Mouse (Mus musculus): ENCODE data around the gene Tmem117. TPM values are rescaled to one million over a fixed set of nuclear protein-coding genes. Genes with fewer than 3 reads are reported as not detected.

The Tmem117 gene
- polyA plus RNA-seq, 1 experiment, result 0.54 TPM

DNA sequence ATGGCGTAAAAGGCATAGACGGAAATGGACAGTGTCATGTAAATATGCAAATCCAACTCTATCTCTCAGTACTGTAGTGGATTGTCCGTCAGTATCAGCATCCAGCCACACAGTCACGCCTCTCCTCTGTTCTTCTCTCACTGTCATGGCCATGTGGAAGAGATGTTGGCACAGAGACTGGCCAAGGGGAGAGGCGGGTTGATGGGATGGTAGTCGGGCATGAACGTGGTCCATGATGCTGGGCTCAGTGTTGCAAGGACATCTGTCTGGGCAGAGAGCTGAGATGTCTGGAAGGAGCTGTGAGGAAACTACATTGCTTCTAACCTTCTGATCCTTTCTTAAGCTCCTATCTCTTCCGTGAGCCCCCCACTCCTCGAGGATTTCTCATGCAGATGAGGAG, 413.4 kb downstream of the Tmem117 start:
- no peak for TF ChIP-seq CTCF (IDR thresholded peaks at IDR 0.05; ENCODE audit: low read depth, low read length)
- no peak for TF ChIP-seq POLR2A (IDR thresholded peaks at IDR 0.05; ENCODE audit: borderline replicate concordance, low read depth, low read length)
- no peaks in the 10 kb centered on the region for H3K4me1 ChIP-seq (ENCODE audit: control insufficient read depth, insufficient read depth, low read length)
- H3K4me3 ChIP-seq (ENCODE audit: insufficient read depth, low read length), result no peak overlapping the region
- H3K27ac ChIP-seq (ENCODE audit: insufficient read depth, low read depth, low read length), result no peak overlapping the region

- Histone ChIP-seq H3K27ac (ENCODE audit: insufficient read depth, low read depth, low read length) (no peak overlapping the region), H3K4me3 (ENCODE audit: insufficient read depth, low read length) (no peak overlapping the region), H3K4me1 (ENCODE audit: control insufficient read depth, insufficient read depth, low read length) (no peaks in the 10 kb centered on the region)
- no peak for TF ChIP-seq CTCF (IDR thresholded peaks at IDR 0.05; ENCODE audit: low read depth, low read length)
These were observed 415.0 kb downstream of the Tmem117 start for GRCm38 (mm10) chr15:95044011-95044410.

- TF ChIP-seq POLR2A (IDR thresholded peaks at IDR 0.05; ENCODE audit: borderline replicate concordance, low read depth, low read length), result no peak
- no peak for TF ChIP-seq CTCF (IDR thresholded peaks at IDR 0.05; ENCODE audit: low read depth, low read length)
- no peaks in the 10 kb centered on the region for H3K4me1 ChIP-seq (ENCODE audit: control insufficient read depth, insufficient read depth, low read length)
- no peak overlapping the region for H3K4me3 ChIP-seq (ENCODE audit: insufficient read depth, low read length)
- no peak overlapping the region for H3K27ac ChIP-seq (ENCODE audit: insufficient read depth, low read depth, low read length)
These were observed 418.5 kb downstream of the Tmem117 start for GRCm38 (mm10) chr15:95047486-95047885.

- TF ChIP-seq CTCF (IDR thresholded peaks at IDR 0.05; ENCODE audit: low read depth, low read length), result no peak
- TF ChIP-seq POLR2A (IDR thresholded peaks at IDR 0.05; ENCODE audit: borderline replicate concordance, low read depth, low read length), result no peak
- H3K4me3 ChIP-seq (ENCODE audit: insufficient read depth, low read length), result no peak overlapping the region
- no peak overlapping the region for H3K27ac ChIP-seq (ENCODE audit: insufficient read depth, low read depth, low read length)
- H3K4me1 ChIP-seq (ENCODE audit: control insufficient read depth, insufficient read depth, low read length), result no peaks in the 10 kb centered on the region
These were observed 420.2 kb downstream of the Tmem117 start for GRCm38 (mm10) chr15:95049171-95049729.

- TF ChIP-seq POLR2A (IDR thresholded peaks at IDR 0.05; ENCODE audit: borderline replicate concordance, low read depth, low read length) (no peak), CTCF (IDR thresholded peaks at IDR 0.05; ENCODE audit: low read depth, low read length) (no peak)
- Histone ChIP-seq H3K4me1 (ENCODE audit: control insufficient read depth, insufficient read depth, low read length) (no peaks in the 10 kb centered on the region), H3K27ac (ENCODE audit: insufficient read depth, low read depth, low read length) (no peak overlapping the region), H3K4me3 (ENCODE audit: insufficient read depth, low read length) (no peak overlapping the region)
These were observed 426.1 kb downstream of the Tmem117 start for GRCm38 (mm10) chr15:95055081-95055650.

DNA sequence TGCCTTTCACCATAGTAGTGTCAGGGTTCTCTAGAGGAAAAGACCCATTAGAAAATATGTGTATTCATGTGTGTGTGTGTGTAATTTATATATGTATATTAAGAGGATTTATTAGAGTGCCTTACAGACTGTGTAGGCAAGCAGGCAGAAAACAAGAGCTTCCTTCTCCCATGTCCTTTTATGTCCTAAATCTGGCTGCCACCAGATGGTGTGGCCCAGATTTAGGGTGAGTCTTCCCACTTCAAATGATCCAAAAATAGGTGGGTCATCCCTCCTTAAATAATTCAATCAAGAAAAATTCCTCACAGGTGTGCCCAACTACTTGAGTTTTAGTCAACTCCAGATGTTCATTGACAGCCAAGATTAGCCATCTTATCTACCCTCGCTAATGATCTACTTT, 439.0 kb downstream of the Tmem117 start:
- Histone ChIP-seq H3K27ac (ENCODE audit: insufficient read depth, low read depth, low read length) (no peak overlapping the region), H3K4me3 (ENCODE audit: insufficient read depth, low read length) (no peak overlapping the region), H3K4me1 (ENCODE audit: control insufficient read depth, insufficient read depth, low read length) (no peaks in the 10 kb centered on the region)
- no peak for TF ChIP-seq POLR2A (IDR thresholded peaks at IDR 0.05; ENCODE audit: borderline replicate concordance, low read depth, low read length)
- no peak for TF ChIP-seq CTCF (IDR thresholded peaks at IDR 0.05; ENCODE audit: low read depth, low read length)

- H3K4me3 ChIP-seq (ENCODE audit: insufficient read depth, low read length), result no peak overlapping the region
- TF ChIP-seq POLR2A (IDR thresholded peaks at IDR 0.05; ENCODE audit: borderline replicate concordance, low read depth, low read length) (no peak), CTCF (IDR thresholded peaks at IDR 0.05; ENCODE audit: low read depth, low read length) (no peak)
- H3K27ac ChIP-seq (ENCODE audit: insufficient read depth, low read depth, low read length), result no peak overlapping the region
- no peaks in the 10 kb centered on the region for H3K4me1 ChIP-seq (ENCODE audit: control insufficient read depth, insufficient read depth, low read length)
These were observed 439.8 kb downstream of the Tmem117 start for GRCm38 (mm10) chr15:95068799-95069198.

DNA sequence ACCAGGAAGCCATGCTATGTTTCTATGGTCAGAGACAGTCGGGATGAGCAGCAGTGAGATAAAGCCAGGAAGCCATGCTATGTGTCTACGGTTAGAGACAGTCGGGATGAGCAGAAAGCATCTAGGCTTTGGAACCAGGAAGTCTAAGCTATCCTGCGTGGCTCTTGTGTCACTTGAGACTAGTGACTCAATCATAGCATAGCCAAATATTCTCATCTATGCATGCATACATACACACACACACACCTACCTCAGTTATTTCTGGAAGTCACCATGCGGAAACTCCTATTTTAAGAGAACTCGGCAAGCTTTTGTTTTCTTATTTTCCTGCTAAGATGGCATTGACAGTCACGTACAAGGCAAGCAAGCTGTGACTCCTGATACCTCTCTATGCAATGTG, 441.8 kb downstream of the Tmem117 start:
- Histone ChIP-seq H3K27ac (ENCODE audit: insufficient read depth, low read depth, low read length) (no peak overlapping the region), H3K4me3 (ENCODE audit: insufficient read depth, low read length) (no peak overlapping the region), H3K4me1 (ENCODE audit: control insufficient read depth, insufficient read depth, low read length) (no peaks in the 10 kb centered on the region)
- TF ChIP-seq POLR2A (IDR thresholded peaks at IDR 0.05; ENCODE audit: borderline replicate concordance, low read depth, low read length) (no peak), CTCF (IDR thresholded peaks at IDR 0.05; ENCODE audit: low read depth, low read length) (no peak)

- Histone ChIP-seq H3K4me3 (ENCODE audit: insufficient read depth, low read length) (no peak overlapping the region), H3K4me1 (ENCODE audit: control insufficient read depth, insufficient read depth, low read length) (no peaks in the 10 kb centered on the region), H3K27ac (ENCODE audit: insufficient read depth, low read depth, low read length) (no peak overlapping the region)
- TF ChIP-seq CTCF (IDR thresholded peaks at IDR 0.05; ENCODE audit: low read depth, low read length) (no peak), POLR2A (IDR thresholded peaks at IDR 0.05; ENCODE audit: borderline replicate concordance, low read depth, low read length) (no peak)
These were observed 446.3 kb downstream of the Tmem117 start for GRCm38 (mm10) chr15:95075356-95075755.

- TF ChIP-seq POLR2A (IDR thresholded peaks at IDR 0.05; ENCODE audit: borderline replicate concordance, low read depth, low read length) (no peak), CTCF (IDR thresholded peaks at IDR 0.05; ENCODE audit: low read depth, low read length) (no peak)
- Histone ChIP-seq H3K4me3 (ENCODE audit: insufficient read depth, low read length) (no peak overlapping the region), H3K27ac (ENCODE audit: insufficient read depth, low read depth, low read length) (no peak overlapping the region), H3K4me1 (ENCODE audit: control insufficient read depth, insufficient read depth, low read length) (no peaks in the 10 kb centered on the region)
These were observed 452.6 kb downstream of the Tmem117 start for GRCm38 (mm10) chr15:95081654-95082053.

Measured in bone marrow macrophage, adult 2 months (primary cell).